Mouse (Mus musculus) megakaryocyte, adult 5-6 weeks (primary cell): ENCODE measurements around the gene Gm17387. TPM values are rescaled to one million over a fixed set of nuclear protein-coding genes. Genes with fewer than 3 reads are reported as not detected.
"Not testable (repeated sequence)": the region's sequence is repeated elsewhere in the genome, so short reads cannot be mapped to it uniquely, and the experiment has no call there.

Experiments
- ATAC-seq: 2 replicates; pipeline ENCODE4 v1.8.0; 2016; ENCODE audit warnings: mild to moderate bottlenecking, inconsistent platforms; ENCODE audit not compliant: poor library complexity, severe bottlenecking
- total RNA-seq, 2 experiments: library from RNA; stranded (forward) in 1 of 2; stranded (reverse) in 1 of 2; fragments of 153-499, 151-499 nt in 1 of 2; fragments of 221-1000, 200-1000 nt in 1 of 2; gene quantifications; 2 replicates each; pipeline versions ENCODE4 v1.2.3 to v1.2.4; 2015 to 2017

The Gm17387 gene
- total RNA-seq, 2 experiments from 2014 or later = not detected

GRCm38 (mm10) chr7:141016707-141017697, 11.9 kb upstream of the Gm17387 start:
- ATAC-seq = peak; percentile 75

- ATAC-seq = not testable (repeated sequence)
Measured at GRCm38 (mm10) chr7:141017824-141018223, 11.1 kb upstream of the Gm17387 start, which contains the start of gene Ifitm6. Gene Ifitm6 (minus strand): TSS chr7:141017924.

- no peak for ATAC-seq
Measured at GRCm38 (mm10) chr7:141019028-141019427, 9.9 kb upstream of the Gm17387 start.

- peak; percentile 79 for ATAC-seq
Measured at GRCm38 (mm10) chr7:141021489-141022449, 7.2 kb upstream of the Gm17387 start.

- peak; percentile 59 for ATAC-seq
Measured at GRCm38 (mm10) chr7:141024865-141025838, 3.8 kb upstream of the Gm17387 start.

- no peak for ATAC-seq
Measured at GRCm38 (mm10) chr7:141026097-141026739, 2.7 kb upstream of the Gm17387 start.

- ATAC-seq = no peak
Measured at GRCm38 (mm10) chr7:141026740-141027098, 2.2 kb upstream of the Gm17387 start.

- ATAC-seq = no peak
Measured at GRCm38 (mm10) chr7:141030390-141030789, 1.5 kb downstream of the Gm17387 start.

- ATAC-seq = no peak
Measured at GRCm38 (mm10) chr7:141032458-141033167, 3.7 kb downstream of the Gm17387 start.

GRCm38 (mm10) chr7:141036624-141037023, 7.7 kb downstream of the Gm17387 start:
- ATAC-seq = peak; percentile 76

- peak; percentile 49 for ATAC-seq
Measured at GRCm38 (mm10) chr7:141038090-141039032, 9.4 kb downstream of the Gm17387 start.

- no peak for ATAC-seq
Measured at GRCm38 (mm10) chr7:141039386-141040107, 10.6 kb downstream of the Gm17387 start.

GRCm38 (mm10) chr7:141040867-141041606, 12.1 kb downstream of the Gm17387 start:
- ATAC-seq = no peak

GRCm38 (mm10) chr7:141041661-141042060, 12.7 kb downstream of the Gm17387 start:
- ATAC-seq = no peak

GRCm38 (mm10) chr7:141042539-141042938, 13.6 kb downstream of the Gm17387 start:
- ATAC-seq = no peak

GRCm38 (mm10) chr7:141046931-141047580, 18.1 kb downstream of the Gm17387 start:
- ATAC-seq = no peak
